Mouse (Mus musculus) CH12F3 (cell line): ENCODE data around the gene Cops9.

Source experiments
- in situ Hi-C: fragments of 300-500 bp; cut with MboI; formaldehyde crosslinking; loops from 2 replicates; pipeline ENCODE4 v1.14.3; 2020; ENCODE audit warnings: low sequenced_read_pairs

Gene Cops9

GRCm38 (mm10) chr1:92607711-92608110, 34.1 kb downstream of the Cops9 start:
- in situ Hi-C loops = loop anchor here (5.0 to 25.0 kb wide), 2 partner anchors 85 to 645 kb away; no protein-coding TSS in a partner anchor

- in situ Hi-C loops = loop anchor here (5.0 to 25.0 kb wide), 2 partner anchors 83 to 643 kb away; no protein-coding TSS in a partner anchor
These were observed 36.3 kb downstream of the Cops9 start, which contains the start of gene Olfr1410 for GRCm38 (mm10) chr1:92605482-92605881. Gene Olfr1410, plus strand, starts transcription at chr1:92605782.

DNA sequence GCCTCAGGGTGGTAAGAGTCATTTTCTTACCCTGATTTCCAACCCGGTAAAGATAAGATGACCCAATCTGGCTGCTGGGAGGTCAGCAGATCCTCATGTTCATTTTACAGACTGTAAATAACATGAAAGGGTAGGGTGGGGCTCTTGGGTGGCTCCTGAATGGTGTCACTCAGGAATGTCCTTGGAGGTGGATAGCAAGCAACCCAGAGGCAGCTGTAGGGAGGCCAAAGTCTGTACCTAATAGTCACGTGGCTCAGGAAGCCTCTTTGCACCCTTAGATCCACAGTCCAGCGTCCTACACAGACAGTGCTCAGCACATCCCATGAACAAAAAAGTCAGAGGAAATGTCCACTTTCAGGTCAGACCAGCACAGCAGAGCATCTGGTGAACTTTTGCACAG, 45.8 kb downstream of the Cops9 start:
- in situ Hi-C loops = no loop called here

- in situ Hi-C loops = no loop called here
These were observed 47.7 kb downstream of the Cops9 start, which contains the start of gene Olfr1411 for GRCm38 (mm10) chr1:92594111-92594510. Gene Olfr1411, plus strand, starts transcription at chr1:92594411.
